Mouse (Mus musculus) c-Kit-positive CD71-positive TER-119-positive erythroid progenitor cells, embryonic 14.5 days (primary cell): ENCODE measurements around the gene P2rx6.

Experiments
- DNase-seq: peaks from one replicate; pipeline ENCODE4 v3.0.0-alpha.2; 2013; ENCODE audit warnings: low spot score

P2rx6 gene

GRCm38 (mm10) chr16:17626269-17626555 is 64.5 kb downstream of the P2rx6 start:
- DNase-seq = no peak
